Mouse (Mus musculus) CD4-positive, CD25-positive, alpha-beta regulatory T cell, adult 2 months (primary cell): ENCODE measurements around the gene Rnf145.

Experiments
- DNase-seq: peaks from one replicate; pipeline ENCODE4 v3.0.0-alpha.2; 2012; ENCODE audit warnings: low read depth, low spot score

Gene Rnf145

DNA sequence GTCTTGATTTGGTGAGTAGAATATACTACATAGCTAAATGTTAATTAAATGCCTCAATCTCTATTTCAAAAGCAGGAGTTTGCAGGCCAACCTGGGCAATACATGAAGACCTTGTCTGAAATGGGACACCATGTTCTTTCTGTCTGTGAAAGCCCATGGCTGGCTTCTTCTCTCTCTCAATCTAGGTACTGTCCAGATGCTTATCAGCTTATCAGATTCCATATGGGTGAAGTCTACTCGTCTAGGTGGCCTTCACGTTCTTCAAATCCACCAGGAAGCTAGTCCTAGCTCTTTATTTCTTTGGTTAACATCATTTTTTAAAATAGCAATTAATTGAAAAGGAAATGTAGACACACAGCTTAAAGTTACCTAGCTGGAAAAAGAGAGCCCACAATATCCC is 8.9 kb upstream of the Rnf145 start:
- no peak for DNase-seq

- DNase-seq: no peak
Observed at GRCm38 (mm10) chr11:44510371-44510770, 8.4 kb upstream of the Rnf145 start.

DNA sequence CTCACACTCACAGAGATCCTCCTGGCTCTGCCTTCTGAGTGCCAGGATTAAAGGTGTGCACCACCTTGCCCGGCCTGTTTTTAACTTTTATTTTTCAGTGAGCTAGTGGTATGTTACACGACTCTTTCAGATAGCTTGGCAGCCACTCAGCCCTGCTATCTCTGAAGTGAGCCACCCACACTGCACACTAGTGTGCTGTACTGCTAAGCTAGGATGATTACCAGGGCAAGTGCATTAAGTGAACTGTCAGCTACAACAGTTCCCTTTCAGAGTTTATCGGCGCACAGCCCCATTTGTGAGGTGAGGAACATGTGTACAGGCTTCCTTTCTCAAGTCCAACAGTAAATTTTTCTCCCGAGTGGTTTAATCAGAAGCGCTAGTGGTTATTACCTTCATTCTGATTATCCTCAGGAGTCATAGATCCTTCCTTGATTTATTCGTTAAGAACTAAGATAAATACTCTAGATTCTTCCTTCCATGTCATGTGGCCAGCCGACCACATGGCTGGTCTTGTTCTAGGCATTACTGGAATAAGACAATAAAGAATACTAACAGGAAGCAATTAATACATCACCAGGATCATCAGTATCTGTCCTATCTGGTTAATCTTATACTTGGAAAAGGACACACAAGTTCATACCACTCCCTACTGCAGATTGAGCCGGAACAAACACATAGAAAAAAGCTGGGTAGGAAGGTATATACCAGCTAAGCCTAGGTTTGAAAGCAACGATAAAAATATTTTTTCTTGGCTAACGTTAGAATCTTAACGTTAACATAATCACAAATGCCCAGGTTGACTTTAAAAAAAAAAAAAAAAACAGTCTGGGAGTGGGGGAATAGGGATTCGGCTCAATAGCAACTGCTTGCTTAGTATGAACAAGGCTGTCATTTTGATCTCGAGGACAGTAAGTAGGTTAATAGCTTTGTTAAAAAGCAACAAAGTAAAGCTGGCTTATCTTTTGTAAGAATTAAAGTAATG is 6.4 kb upstream of the Rnf145 start:
- no peak for DNase-seq

DNA sequence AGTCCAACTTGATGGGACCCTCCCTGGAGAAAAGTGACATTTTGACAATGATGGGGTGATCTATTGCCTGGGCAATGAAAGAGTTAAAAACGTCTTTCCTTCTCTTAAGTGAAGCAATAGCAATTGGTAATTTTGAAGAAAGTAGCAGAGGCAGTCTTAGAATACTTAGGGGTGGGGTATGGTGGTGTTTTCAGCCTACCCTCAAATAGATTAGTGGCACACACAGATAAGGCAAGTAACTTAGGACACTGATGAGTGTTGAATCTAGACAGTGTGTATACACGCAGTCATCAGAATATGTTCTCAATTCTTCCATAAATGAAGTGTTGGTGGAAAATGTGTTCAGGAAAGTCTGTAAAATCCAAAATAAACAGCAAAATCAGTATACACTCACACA is 5.7 kb upstream of the Rnf145 start:
- DNase-seq: no peak

DNA sequence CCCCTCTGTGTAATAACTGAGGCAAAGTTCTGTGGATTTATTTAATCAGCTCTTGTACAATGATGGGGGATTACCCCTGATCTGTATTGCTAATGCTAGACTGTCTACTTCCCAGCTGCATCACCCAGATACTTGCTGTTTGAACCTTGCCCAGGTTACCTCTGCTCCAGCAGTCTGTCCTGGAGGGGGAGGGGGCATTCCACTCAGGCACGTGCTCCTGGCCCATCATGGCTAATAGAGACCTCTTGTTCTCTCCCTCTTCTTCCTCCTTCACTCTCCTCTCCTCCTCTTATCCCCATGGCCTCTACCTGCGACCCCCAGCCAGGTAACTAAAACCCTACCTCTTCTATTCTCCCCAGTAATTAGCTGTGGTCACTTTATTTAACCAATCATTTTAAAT is 4.1 kb upstream of the Rnf145 start:
- DNase-seq: no peak

- no peak for DNase-seq
Observed at GRCm38 (mm10) chr11:44516362-44516761, 2.4 kb upstream of the Rnf145 start.

- DNase-seq: no peak
Observed at GRCm38 (mm10) chr11:44517561-44518280, 1.0 kb upstream of the Rnf145 start.

DNA sequence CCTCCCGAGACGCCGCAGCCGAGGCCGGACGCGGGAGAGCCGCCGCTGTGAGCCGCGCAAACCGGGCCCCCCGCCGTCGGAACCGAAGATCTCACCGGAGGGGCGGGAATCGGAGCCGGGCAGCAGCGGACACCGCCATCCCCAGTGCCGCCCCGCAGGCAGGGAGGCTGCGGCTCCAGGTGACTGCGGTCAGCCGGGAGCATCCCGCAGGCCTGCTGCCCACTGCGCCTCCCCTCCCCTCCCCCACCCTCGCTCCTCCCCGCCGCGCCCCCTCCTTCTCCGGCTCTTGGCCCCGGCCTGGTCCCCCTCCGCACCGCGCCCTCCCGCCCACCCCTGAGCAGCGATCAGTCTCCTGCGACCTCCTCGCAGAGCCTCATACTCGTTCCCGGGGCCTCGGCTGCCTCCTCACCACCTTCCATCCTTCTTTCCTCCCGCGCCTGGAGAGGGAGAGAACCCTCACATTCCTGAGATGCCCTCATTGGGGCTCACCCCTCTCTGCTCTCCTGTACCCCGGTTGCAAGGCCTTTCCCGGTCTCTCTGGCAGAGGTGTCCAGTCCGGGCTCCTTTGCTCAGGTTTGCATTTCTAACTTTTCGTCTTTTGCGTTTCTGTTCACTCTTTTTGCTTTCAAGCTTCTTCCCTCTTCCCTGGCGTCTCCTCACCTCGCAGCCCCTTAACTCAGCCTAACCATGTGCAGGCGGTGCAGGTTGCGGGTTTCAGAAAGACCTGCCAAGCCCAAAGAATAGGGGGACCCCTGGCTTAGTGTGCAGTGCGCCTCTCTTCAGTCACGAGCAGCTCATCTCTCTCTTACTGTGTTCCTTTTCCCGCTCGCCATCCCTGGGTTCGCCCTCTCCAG is 559 bp downstream of the Rnf145 start:
- no peak for DNase-seq

- DNase-seq: peak; percentile 94
Observed at GRCm38 (mm10) chr11:44519950-44520761, 1.4 kb downstream of the Rnf145 start.

- no peak for DNase-seq
Observed at GRCm38 (mm10) chr11:44522594-44522993, 3.8 kb downstream of the Rnf145 start.

DNA sequence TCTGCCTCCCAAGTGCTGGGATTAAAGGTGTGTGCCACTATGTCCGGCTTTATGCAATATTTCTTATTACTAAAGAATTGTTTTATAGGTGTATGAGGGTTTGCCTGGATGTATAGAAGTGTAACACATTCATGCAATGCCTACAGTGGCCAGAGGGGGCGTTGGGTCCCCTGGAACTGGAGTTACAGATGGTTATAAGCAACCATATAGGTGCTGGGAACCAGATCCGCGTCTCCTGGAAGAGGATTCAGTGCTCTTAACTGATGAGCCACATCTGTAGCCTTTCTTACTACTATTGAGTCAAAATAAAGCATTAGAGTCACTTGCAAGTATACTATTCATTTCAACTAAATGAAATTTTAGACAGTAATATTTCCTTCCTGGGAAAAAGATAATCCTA is 7.0 kb downstream of the Rnf145 start:
- peak; percentile 62 for DNase-seq

- peak; percentile 62 for DNase-seq
Observed at GRCm38 (mm10) chr11:44526654-44527263, 8.0 kb downstream of the Rnf145 start.

DNA sequence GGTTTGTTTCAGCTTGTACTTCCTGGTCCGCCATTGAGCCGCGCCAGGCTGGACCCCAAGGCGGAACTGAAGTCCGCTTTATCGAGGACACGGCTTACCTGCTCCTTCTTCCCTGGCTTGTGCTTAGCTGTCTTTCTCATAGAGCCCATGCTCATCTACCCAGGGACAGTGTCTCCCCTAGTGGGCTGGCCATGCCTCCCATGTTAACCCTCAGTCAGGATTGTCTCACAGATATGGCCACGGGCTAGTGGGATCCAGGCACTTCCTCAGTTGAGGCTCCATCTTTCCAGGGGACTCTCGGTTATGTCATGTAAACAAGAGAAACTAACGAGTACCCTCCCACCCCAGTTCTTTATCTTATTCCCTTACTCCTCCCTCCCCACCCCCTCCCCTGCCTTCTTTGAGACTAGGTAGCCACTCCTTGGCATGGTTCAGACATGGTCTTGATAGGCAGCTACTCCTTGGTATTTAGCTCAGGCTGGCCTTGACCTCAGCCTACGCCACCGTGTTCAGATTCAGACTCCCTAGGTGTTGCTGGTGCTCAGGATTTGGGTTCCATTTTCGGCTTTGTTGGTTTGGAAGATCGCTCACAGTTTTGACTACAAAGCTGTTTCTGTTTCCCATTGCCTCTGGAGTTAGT is 9.9 kb downstream of the Rnf145 start:
- DNase-seq: no peak

DNA sequence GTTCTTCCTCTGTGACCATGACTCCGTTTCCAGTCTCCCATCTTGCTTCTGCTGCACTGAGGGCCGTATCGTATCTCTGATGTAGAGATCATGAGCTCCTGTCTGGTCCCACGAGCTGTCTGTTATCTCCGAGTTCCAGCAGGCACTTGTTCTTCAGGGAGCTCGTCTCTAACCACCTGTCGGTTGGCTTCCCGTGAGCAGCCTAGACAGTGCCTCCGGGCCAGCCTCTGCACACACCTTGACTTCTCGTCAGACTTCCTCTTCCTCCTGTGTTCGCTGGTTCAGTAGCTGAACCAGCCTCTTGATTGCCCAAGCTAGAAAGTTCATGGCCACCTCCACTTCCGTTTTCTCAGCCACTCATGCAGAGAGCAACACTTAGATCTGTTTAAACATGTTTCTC is 10.4 kb downstream of the Rnf145 start:
- peak; percentile 76 for DNase-seq

- DNase-seq: no peak
Observed at GRCm38 (mm10) chr11:44529716-44530115, 11.0 kb downstream of the Rnf145 start.

DNA sequence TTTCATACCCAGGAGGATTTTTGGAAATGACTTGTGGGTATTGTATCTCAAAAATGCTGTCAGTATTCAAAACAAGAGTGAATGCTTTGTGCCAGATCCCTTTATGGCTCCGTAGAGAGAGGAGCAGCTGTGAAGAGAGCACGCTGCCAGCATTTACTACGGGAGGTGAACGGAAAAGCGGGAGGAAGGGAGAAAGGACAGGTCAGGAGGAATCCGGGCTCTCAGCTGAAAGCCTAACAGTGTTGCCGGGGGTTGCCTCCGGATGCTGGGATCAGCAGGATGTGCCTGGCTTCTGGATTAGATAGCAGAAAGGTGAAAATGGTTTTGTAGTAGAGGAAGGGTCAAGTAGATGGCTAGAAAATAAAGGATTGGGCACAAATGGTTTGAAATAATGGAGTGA is 11.6 kb downstream of the Rnf145 start:
- DNase-seq: no peak

GRCm38 (mm10) chr11:44530867-44531266 is 12.1 kb downstream of the Rnf145 start:
- no peak for DNase-seq

DNA sequence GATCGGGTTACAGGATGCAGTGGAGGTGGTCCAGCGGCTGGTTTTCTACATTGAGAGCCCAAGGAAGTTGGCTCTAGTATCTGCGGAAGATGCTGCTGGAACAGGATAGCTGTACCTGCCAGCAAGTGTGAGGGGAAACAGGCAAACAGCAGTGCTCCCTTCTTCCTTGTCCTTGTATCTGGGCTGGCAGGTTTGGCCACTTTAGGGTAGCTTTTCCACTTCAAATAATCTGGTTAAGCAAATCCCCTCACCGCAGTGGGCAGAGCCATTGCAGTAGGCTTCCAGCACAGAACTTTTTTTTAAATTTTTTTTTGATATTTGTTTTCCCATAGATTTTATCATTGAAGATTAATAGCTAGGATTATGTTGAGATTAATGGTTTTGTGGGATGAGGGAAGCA is 12.9 kb downstream of the Rnf145 start:
- no peak for DNase-seq

DNA sequence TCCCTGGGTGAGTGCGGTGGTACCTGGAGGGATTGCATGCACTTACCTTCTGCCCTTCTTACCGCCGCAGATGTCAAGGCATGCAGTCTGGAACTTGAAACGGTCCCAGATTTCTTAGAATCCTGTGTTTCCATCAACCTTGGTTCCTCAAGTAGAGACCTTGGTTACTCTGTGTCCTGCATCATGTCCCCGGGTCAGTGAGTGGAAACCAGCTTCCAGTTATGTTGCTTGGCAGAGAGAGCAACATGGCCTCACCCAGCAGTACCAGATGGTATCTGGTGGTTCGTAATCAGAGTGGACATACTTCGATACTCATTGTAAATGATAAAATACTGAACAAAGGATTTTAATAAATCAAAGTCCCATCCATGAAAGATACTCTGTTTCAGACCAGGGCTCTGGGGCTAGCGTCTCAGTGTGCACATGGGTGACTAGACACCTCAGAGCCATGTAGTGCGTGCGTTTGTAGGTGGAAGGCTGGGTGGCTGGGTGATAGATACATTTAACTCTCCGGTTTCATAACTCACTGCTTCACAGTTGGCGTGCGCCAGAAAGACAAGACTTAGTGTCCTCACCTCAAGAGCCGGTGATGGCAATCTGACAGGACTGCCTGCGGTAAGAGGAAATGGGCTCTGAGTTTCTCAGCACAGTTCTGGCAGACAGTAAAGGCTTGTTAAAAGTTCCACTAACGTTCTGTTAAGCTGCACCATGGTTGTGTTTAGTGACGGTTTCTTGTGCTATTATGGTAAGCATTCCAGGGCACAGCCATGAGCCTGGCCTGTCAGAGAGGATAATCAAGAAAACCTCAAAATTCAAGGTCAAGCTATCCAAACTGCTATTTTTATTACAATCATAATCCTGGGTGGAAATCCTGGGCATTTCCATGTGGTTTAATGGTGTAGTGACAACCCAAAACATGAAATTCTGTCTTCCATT is 14.3 kb downstream of the Rnf145 start:
- no peak for DNase-seq
